In the genomic region with DNA sequence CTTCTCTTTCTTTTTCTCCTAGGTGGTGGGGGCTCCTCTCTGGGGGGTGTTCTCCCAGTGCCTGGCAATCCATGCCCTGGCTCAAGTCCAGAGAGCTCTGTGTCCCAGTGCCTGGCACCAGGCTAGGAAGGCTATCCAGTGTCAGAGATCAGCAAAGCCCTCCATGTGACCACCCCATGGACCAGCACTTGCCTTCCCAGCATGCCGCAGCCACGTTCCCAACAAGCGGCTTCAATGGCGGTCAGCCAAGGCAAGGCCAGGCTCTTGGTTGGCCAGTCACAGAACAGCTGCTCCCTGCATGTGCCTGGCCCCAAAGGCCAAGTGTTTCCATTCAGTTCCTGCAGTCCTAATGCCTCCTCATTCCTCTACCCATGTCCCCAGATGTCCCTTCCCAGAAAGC, we compare ENCODE assay signal across 13 mouse cellular contexts. TPM values are rescaled to one million over a fixed set of nuclear protein-coding genes. Genes with fewer than 3 reads are reported as not detected.
DNase-seq lines count a peak whose midpoint lies in the region; ATAC-seq and TF ChIP-seq lines count a peak whose summit lies in the region.
"Had no signal": no experiment of that assay in that cellular context is flagged by ENCODE, and none has a peak within 500 bp of the region (broad histone marks: within the 10 kb centered on the region; RNA-seq: fewer than 3 reads in every experiment).

No protein-coding gene starts in this region.

- no peak overlapping the region for H3K27ac ChIP-seq in hindbrain, embryonic 16.5 days (ENCODE audit: low read depth, low read length)
- no peak overlapping the region for H3K27ac ChIP-seq in hindbrain, embryonic 11.5 days (ENCODE audit: low read depth, low read length)
- H3K27ac ChIP-seq: hindbrain, embryonic 15.5 days; liver, embryonic 15.5 days; midbrain, embryonic 10.5 days had no signal

- no peaks in the 10 kb centered on the region for H3K27me3 ChIP-seq in hindbrain, embryonic 16.5 days (replicated peaks; ENCODE audit: control insufficient read depth, insufficient read depth, low read length)
- no peaks in the 10 kb centered on the region for H3K27me3 ChIP-seq in hindbrain, embryonic 11.5 days (ENCODE audit: control insufficient read depth, insufficient read depth, low read length)
- H3K27me3 ChIP-seq in E14TG2a.4 (ENCODE audit: insufficient read depth, low read length) = no peaks in the 10 kb centered on the region
- H3K27me3 ChIP-seq: hindbrain, embryonic 15.5 days; liver, embryonic 15.5 days had no signal

- no peaks in the 10 kb centered on the region for H3K4me1 ChIP-seq in hindbrain, embryonic 16.5 days (ENCODE audit: control insufficient read depth, insufficient read depth, low read depth, low read length)
- H3K4me1 ChIP-seq in hindbrain, embryonic 11.5 days (replicated peaks; ENCODE audit: control insufficient read depth, insufficient read depth, low read length) = no peaks in the 10 kb centered on the region
- peaks cover 64% of the 10 kb centered on the region for H3K4me1 ChIP-seq in E14TG2a.4 (replicated peaks; ENCODE audit: low read depth, low read length)
- H3K4me1 ChIP-seq: hindbrain, embryonic 15.5 days; liver, embryonic 15.5 days had no signal

- H3K4me2 ChIP-seq in hindbrain, embryonic 16.5 days (ENCODE audit: low read length) = no peak overlapping the region
- no peak overlapping the region for H3K4me2 ChIP-seq in hindbrain, embryonic 11.5 days (replicated peaks; ENCODE audit: low read depth, low read length)
- H3K4me2 ChIP-seq: hindbrain, embryonic 15.5 days; liver, embryonic 15.5 days had no signal

- ATAC-seq in hindbrain, embryonic 16.5 days = 0 out of 2 replicates have a peak, but pooled peaks have one; percentile 37
- no peak for ATAC-seq in hindbrain, embryonic 11.5 days (ENCODE audit: low FRiP score)
- no peak for ATAC-seq in granulocyte monocyte progenitor cell, adult 5-6 weeks (replicated peaks; ENCODE audit: poor library complexity, severe bottlenecking)

- H3K9ac ChIP-seq in hindbrain, embryonic 16.5 days (ENCODE audit: low read depth, low read length) = no peak overlapping the region
- no peak overlapping the region for H3K9ac ChIP-seq in hindbrain, embryonic 11.5 days (ENCODE audit: low read depth, low read length)
- H3K9ac ChIP-seq: hindbrain, embryonic 15.5 days; liver, embryonic 15.5 days had no signal

- DNase-seq in hindbrain, embryonic 11.5 days (ENCODE audit: low spot score) = no peak
- peak; percentile 46 for DNase-seq in adipocyte (ENCODE audit: low spot score)
- peak; percentile 76 to 77 for DNase-seq in cerebellum, postnatal 14 days
- no peak for DNase-seq in embryo, embryonic 11 days
- DNase-seq in right cerebral cortex, postnatal 36 days (ENCODE audit: low spot score in 2 of 2) = no peak
- DNase-seq: heart, adult 18-20 months; right cerebral cortex, postnatal 25 days had no signal

- 75% methylated on average over 4 of the region's 4 CpGs for WGBS in hindbrain, embryonic 16.5 days
- 94% methylated on average over 4 of the region's 4 CpGs for WGBS in hindbrain, embryonic 11.5 days

- H3K4me3 ChIP-seq in hindbrain, embryonic 16.5 days (ENCODE audit: low read length) = no peak overlapping the region
- no peak overlapping the region for H3K4me3 ChIP-seq in hindbrain, embryonic 11.5 days (ENCODE audit: low read depth, low read length)
- H3K4me3 ChIP-seq in E14TG2a.4 (replicated peaks; ENCODE audit: low read length) = peak overlapping the region; percentile 26; the same call in 1 of the 2 replicates
- H3K4me3 ChIP-seq: hindbrain, embryonic 15.5 days; liver, embryonic 15.5 days; midbrain, embryonic 10.5 days had no signal

- no peak for TF ChIP-seq CTCF in E14TG2a.4 (conservative IDR thresholded peaks at IDR 0.05; ENCODE audit: low read length)

- H3K9me3 ChIP-seq in hindbrain, embryonic 16.5 days (ENCODE audit: control insufficient read depth, low read length) = no peaks in the 10 kb centered on the region
- H3K9me3 ChIP-seq in hindbrain, embryonic 11.5 days (ENCODE audit: control insufficient read depth, low read length) = no peaks in the 10 kb centered on the region
- H3K9me3 ChIP-seq in E14TG2a.4 (ENCODE audit: low read length) = no peaks in the 10 kb centered on the region; the same call in none of the 2 replicates
- H3K9me3 ChIP-seq: hindbrain, embryonic 15.5 days; liver, embryonic 15.5 days; midbrain, embryonic 10.5 days had no signal

- H3K36me3 ChIP-seq in hindbrain, embryonic 16.5 days (ENCODE audit: control insufficient read depth, insufficient read depth, low read length) = no peaks in the 10 kb centered on the region
- H3K36me3 ChIP-seq in hindbrain, embryonic 11.5 days (ENCODE audit: control insufficient read depth, insufficient read depth, low read length) = no peaks in the 10 kb centered on the region
- no peaks in the 10 kb centered on the region for H3K36me3 ChIP-seq in E14TG2a.4 (ENCODE audit: insufficient read depth, low read length)
- H3K36me3 ChIP-seq: hindbrain, embryonic 15.5 days; liver, embryonic 15.5 days; midbrain, embryonic 10.5 days had no signal

RNA-seq across cellular contexts. Expression of gene Sema4f, which starts 53.2 kb away (rescaled TPM):
- 21.9 and 24.8 TPM in 2 replicates for polyA plus RNA-seq in hindbrain, embryonic 16.5 days (2015; fragmentation: Nextera tagmentation; extraction: Ambion mirVana)
- 1.7 and 2.0 TPM in 2 replicates for polyA plus RNA-seq in hindbrain, embryonic 11.5 days (2014; fragmentation: Nextera tagmentation; extraction: Ambion mirVana)
- total RNA-seq in granulocyte monocyte progenitor cell, adult 5-6 weeks (2014; fragmentation: Nextera tagmentation) = not detected in 2 replicates
- total RNA-seq in granulocyte monocyte progenitor cell, adult 5-6 weeks (2017) = not detected in 2 replicates

Comparison
In these comparisons a context has a peak if more than half of its experiments do, and no peak if none do; other contexts are left out.
1. DNase-seq: peak in adipocyte (single experiment) and cerebellum, postnatal 14 days (2 of 2); none in hindbrain, embryonic 11.5 days (single experiment), embryo, embryonic 11 days (single experiment) and right cerebral cortex, postnatal 36 days (0 of 2).